Mouse (Mus musculus) cortical plate, adult 2 months (tissue): ENCODE data around the gene Hydin. TPM values are rescaled to one million over a fixed set of nuclear protein-coding genes. Genes with fewer than 3 reads are reported as not detected.
"Not testable (repeated sequence)": the region's sequence is repeated elsewhere in the genome, so short reads cannot be mapped to it uniquely, and the experiment has no call there.

Experiments
- H3K27ac ChIP-seq: fragments of 200-500 bp; 2 replicates; pipeline ENCODE4 v1.5.1; 2012; ENCODE audit warnings: low read length, control low read depth, inconsistent platforms; ENCODE audit not compliant: insufficient read depth
- H3K4me1 ChIP-seq: fragments of 200-500 bp; 2 replicates; pipeline ENCODE4 v1.6.1; 2011; ENCODE audit warnings: low read length; ENCODE audit not compliant: control insufficient read depth, insufficient read depth
- H3K4me3 ChIP-seq: fragments of 200-500 bp; 2 replicates; pipeline ENCODE4 v1.5.1; 2011; ENCODE audit warnings: mild to moderate bottlenecking, low read length, control low read depth; ENCODE audit not compliant: insufficient read depth
- CTCF ChIP-seq: fragments of 200-500 bp; IDR thresholded peaks from 2 replicates; pipeline ENCODE4 v1.5.1; 2011; ENCODE audit warnings: mild to moderate bottlenecking, control low read depth, low read length; ENCODE audit not compliant: insufficient read depth; ENCODE audit errors: extremely low read depth
- POLR2A ChIP-seq: fragments of 200-500 bp; IDR thresholded peaks from 2 replicates; pipeline ENCODE4 v1.6.1; 2011; ENCODE audit warnings: mild to moderate bottlenecking, low read length, control low read depth; ENCODE audit not compliant: insufficient read depth; ENCODE audit errors: extremely low read depth
- polyA plus RNA-seq: library from polyadenylated mRNA; depleted of rRNA; stranded (reverse); fragments of >200 nt; gene quantifications from 2 replicates; pipeline ENCODE4 v1.2.3, GENCODE M21; 2012

Gene Hydin
- polyA plus RNA-seq, 1 experiment = 0.23 TPM

- Histone ChIP-seq H3K4me3 (no peak overlapping the region), H3K27ac (no peak overlapping the region), H3K4me1 (no peaks in the 10 kb centered on the region)
- TF ChIP-seq POLR2A (no peak), CTCF (no peak)
Measured at GRCm38 (mm10) chr8:110530008-110530762, 263.4 kb downstream of the Hydin start.

DNA sequence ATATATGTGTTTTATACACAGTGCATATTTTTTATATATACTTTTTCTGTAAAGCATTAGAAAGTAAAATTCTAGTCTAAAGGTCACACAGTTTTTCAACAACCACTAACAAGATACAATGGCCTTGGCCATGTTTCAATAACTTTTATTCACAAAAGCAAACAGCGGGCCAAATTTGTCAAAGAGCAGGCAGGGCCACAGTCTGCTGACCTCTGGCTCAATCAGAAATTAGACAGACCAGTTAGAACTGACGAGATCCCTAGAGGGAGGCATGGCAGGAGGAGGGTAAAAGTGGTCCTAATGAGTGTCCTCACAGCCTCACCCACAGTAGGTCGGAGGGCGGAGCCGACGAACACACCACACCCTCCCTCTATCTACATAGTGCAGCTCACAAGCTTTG is 267.0 kb downstream of the Hydin start:
- H3K4me3 ChIP-seq = no peak overlapping the region
- no peak for TF ChIP-seq POLR2A
- TF ChIP-seq CTCF = no peak

DNA sequence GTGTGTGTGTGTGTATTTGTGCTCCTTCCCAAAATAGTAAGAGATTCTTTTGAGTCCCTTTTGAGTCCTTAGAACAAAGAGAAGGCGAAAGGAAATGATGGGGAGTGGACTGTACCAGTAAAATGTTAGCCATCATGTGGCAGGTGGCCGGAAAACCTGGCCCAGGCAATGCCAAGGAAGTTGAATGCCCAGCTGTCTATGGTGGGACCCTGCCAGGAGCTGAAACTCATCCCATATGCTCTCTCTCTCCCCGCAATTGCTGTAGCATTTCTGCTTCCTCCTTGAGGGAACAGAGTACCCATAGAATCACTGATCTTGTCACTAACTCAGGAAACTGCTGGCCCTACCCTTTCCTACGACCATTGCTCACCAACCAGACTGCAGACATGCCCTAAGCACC is 271.1 kb downstream of the Hydin start:
- Histone ChIP-seq H3K4me3 (no peak overlapping the region), H3K27ac (no peak overlapping the region), H3K4me1 (no peaks in the 10 kb centered on the region)
- no peak for TF ChIP-seq POLR2A
- TF ChIP-seq CTCF = no peak

More for the DNA sequence above, 267.0 kb downstream of the Hydin start:
- H3K4me1 ChIP-seq = no peaks in the 10 kb centered on the region
- no peak overlapping the region for H3K27ac ChIP-seq

DNA sequence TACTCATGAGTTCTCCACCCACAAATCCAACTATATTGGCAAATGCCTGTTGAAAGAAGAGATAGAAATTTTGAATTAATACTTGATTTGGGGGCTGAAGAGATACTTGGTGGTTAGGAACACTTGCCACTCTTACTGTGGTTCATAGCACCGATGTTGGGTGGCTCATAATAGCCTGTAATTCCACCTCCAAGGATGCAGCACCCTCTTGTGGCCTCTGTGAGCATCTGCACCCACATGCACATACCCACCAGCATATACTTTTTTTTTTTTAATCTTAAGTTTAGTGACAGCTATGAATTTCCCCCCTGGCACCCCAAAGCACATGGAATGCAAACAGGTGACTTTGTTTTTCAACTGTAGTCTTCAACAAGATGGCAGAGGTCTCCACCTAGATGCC is 283.6 kb downstream of the Hydin start:
- no peak overlapping the region for H3K4me3 ChIP-seq
- H3K4me1 ChIP-seq = no peaks in the 10 kb centered on the region
- TF ChIP-seq POLR2A = no peak
- no peak for TF ChIP-seq CTCF
- H3K27ac ChIP-seq = no peak overlapping the region

- not testable (repeated sequence) for H3K27ac ChIP-seq, H3K4me1 ChIP-seq
Measured at GRCm38 (mm10) chr8:110552111-110552510, 285.3 kb downstream of the Hydin start.

GRCm38 (mm10) chr8:110592641-110593040 is 325.9 kb downstream of the Hydin start:
- no peak overlapping the region for H3K4me3 ChIP-seq
- no peaks in the 10 kb centered on the region for H3K4me1 ChIP-seq
- no peak for TF ChIP-seq POLR2A
- no peak for TF ChIP-seq CTCF
- H3K27ac ChIP-seq = no peak overlapping the region

More at GRCm38 (mm10) chr8:110552111-110552510, 285.3 kb downstream of the Hydin start:
- not testable (repeated sequence) for H3K4me3 ChIP-seq

GRCm38 (mm10) chr8:110594164-110594563 is 327.4 kb downstream of the Hydin start:
- no peak overlapping the region for H3K27ac ChIP-seq

DNA sequence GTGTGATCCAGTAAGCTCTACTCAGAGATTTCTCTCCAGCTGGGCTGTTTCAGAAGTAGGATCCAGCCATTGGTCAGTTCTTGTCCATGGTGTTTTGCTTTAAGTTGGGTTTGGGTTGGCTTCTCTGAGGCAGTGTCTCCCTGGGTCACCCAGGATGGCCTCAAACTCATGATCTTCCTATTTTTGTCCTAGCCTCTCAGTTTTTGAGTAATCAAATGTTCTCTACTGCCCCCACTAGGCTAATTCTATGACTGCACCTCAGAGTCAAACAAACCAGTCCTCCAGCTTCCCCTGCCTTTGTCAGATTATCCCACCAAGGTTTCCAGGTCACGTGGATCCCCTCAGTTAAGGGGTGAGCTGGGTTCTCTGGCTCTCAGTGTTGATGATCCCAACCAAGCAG is 337.8 kb downstream of the Hydin start:
- TF ChIP-seq CTCF (peak; percentile 37; the same call in 1 of the 2 replicates), POLR2A (no peak)
- Histone ChIP-seq H3K4me3 (no peak overlapping the region), H3K27ac (no peak overlapping the region), H3K4me1 (no peaks in the 10 kb centered on the region)

More at GRCm38 (mm10) chr8:110594164-110594563, 327.4 kb downstream of the Hydin start:
- Histone ChIP-seq H3K4me3 (no peak overlapping the region), H3K4me1 (no peaks in the 10 kb centered on the region)
- TF ChIP-seq CTCF (no peak), POLR2A (no peak)

GRCm38 (mm10) chr8:110605401-110606015 is 338.7 kb downstream of the Hydin start:
- no peak overlapping the region for H3K4me3 ChIP-seq
- no peak overlapping the region for H3K27ac ChIP-seq
- H3K4me1 ChIP-seq = no peaks in the 10 kb centered on the region
- no peak for TF ChIP-seq CTCF
- no peak for TF ChIP-seq POLR2A

DNA sequence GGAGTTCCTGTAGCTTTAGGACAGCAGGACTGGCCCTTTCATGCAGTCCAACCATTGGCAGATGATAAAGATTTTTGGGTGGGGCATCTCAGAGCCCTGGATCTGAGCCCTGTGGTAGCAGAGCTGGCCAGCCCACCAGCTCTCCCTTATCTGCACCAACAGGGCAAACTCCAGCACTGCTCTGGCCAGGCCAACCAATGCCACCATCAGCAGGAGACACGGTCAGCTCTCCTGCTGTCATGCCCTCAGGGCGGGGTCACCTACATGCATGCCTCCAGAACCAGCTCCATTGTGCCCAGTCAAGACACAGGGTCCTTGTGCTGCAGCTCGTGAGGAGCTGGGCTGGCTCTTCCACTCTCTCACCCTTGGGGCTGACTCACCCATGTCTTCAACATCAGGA is 349.0 kb downstream of the Hydin start:
- no peak for TF ChIP-seq CTCF
- no peak for TF ChIP-seq POLR2A
- Histone ChIP-seq H3K4me3 (no peak overlapping the region), H3K4me1 (peaks cover 10% of the 10 kb centered on the region), H3K27ac (no peak overlapping the region)
